Mouse (Mus musculus) heart, embryonic 10.5 days (tissue): ENCODE results near the gene Tmem50b. TPM values are rescaled to one million over a fixed set of nuclear protein-coding genes. Genes with fewer than 3 reads are reported as not detected.
A peak's percentile ranks its signal among the peaks of the same experiment; 100 is the strongest.

Experiments used
- DNase-seq: peaks from one replicate; pipeline ENCODE4 v3.0.0-alpha.2; 2017; ENCODE audit warnings: low spot score
- H3K27ac ChIP-seq: fragments of 300-500 bp; sonication (generic); 2 replicates; pipeline ENCODE4 v1.5.1; 2016; ENCODE audit warnings: mild to moderate bottlenecking
- H3K27me3 ChIP-seq: fragments of 300-500 bp; sonication (generic); 2 replicates; pipeline ENCODE4 v1.6.1; 2016; ENCODE audit warnings: mild to moderate bottlenecking; ENCODE audit not compliant: poor library complexity, insufficient read depth, severe bottlenecking
- H3K36me3 ChIP-seq: fragments of 300-500 bp; sonication (generic); 2 replicates; pipeline ENCODE4 v1.6.1; 2016; ENCODE audit warnings: mild to moderate bottlenecking, moderate library complexity
- H3K4me1 ChIP-seq: fragments of 300-500 bp; sonication (generic); 2 replicates; pipeline ENCODE4 v1.6.1; 2016; ENCODE audit warnings: mild to moderate bottlenecking
- H3K4me3 ChIP-seq: fragments of 300-500 bp; sonication (generic); 2 replicates; pipeline ENCODE4 v1.5.1; 2016; ENCODE audit warnings: mild to moderate bottlenecking, moderate library complexity
- H3K9me3 ChIP-seq: fragments of 300-500 bp; sonication (generic); 2 replicates; pipeline ENCODE4 v1.6.1; 2016; ENCODE audit warnings: mild to moderate bottlenecking, moderate library complexity
- WGBS: fragments of 180-500 bp; shearing (Covaris S2); methylation state at CpG from one replicate; pipeline ENCODE4 v1.1.7; 2016; 5-methylcytosine and 5-hydroxymethylcytosine counted together
- polyA plus RNA-seq: library from polyadenylated mRNA; unstranded; fragments of >200 nt; fragmentation: Nextera tagmentation; extraction: Ambion mirVana; gene quantifications from 2 replicates; pipeline ENCODE4 v1.2.1, GENCODE M21; 2016

The Tmem50b gene
- polyA plus RNA-seq, 1 experiment from 2014 or later: 44.7 TPM

DNA sequence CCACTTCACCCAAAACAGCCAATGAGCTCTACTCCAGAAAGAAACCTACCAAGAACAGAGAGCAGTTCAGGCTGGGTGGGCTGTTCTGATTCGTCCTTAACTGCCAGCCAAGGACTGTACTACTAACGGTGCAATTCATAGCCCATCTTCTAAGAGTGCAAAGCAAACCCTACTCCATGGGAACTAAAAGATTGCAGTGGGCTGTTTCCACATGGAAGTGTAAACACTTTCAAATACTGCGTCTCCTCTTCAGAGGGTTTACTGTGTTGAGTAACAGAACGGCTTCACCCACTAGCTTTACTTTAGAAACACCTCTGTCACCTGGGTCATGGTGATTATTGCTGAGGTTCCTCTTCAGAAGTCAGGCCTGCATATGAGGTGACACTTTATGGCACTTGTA is 3.5 kb upstream of the Tmem50b start:
- Histone ChIP-seq H3K4me3 (no peak overlapping the region), H3K27me3 (peaks cover 10% of the 10 kb centered on the region), H3K9me3 (no peaks in the 10 kb centered on the region), H3K27ac (no peak overlapping the region), H3K4me1 (peaks cover 15% of the 10 kb centered on the region), H3K36me3 (no peaks in the 10 kb centered on the region)
- no peak for DNase-seq
- 67% methylated on average over 4 of the region's 4 CpGs for WGBS

DNA sequence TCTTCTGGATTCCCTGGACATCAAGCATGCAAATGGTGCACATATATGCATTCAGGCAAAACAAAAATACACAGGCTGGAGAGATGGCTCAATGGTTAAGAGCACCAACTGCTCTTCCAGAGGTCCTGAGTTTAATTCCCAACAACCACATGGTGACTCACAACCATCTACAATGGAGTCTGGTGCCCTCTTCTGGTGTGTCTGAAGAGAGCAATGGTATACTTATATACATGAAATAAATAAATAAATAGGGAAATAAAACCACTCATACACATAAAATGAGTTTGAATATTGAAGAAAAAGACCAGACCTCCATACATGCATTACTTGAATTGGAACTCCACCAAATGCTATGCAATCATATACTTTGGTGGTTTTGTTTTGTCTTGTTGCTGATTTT is 1.6 kb upstream of the Tmem50b start:
- DNase-seq: no peak
- Histone ChIP-seq H3K27me3 (peaks cover 10% of the 10 kb centered on the region), H3K4me1 (peaks cover 20% of the 10 kb centered on the region), H3K4me3 (no peak overlapping the region), H3K36me3 (no peaks in the 10 kb centered on the region), H3K9me3 (no peaks in the 10 kb centered on the region), H3K27ac (no peak overlapping the region)

GRCm38 (mm10) chr16:91596779-91597671 is 575 bp downstream of the Tmem50b start:
- Histone ChIP-seq H3K36me3 (peaks cover 8% of the 10 kb centered on the region), H3K4me3 (peak overlapping the region; percentile 93), H3K27me3 (peaks cover 10% of the 10 kb centered on the region), H3K9me3 (no peaks in the 10 kb centered on the region), H3K27ac (peak overlapping the region; percentile 90), H3K4me1 (peaks cover 27% of the 10 kb centered on the region)
- WGBS: under 1% methylated on average over 74 of the region's 75 CpGs
- no peak for DNase-seq

DNA sequence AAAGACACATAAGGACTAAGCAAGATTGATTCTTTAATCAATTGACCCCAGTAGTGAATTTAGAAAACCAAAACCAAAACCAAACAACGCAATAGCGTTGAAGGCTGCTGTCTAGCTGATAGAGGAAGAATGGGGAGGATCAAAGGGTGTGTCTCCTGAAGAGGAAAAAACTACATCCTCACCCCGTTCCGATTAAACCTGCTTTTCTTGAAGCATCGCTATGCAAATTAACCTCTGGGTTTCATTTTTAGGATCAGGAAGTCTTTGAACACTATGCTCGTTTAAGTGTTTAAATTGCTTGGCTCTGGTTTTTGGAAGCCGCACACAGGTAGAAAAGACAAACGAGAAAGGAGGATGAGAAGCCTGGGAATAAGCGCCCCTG is 1.2 kb downstream of the Tmem50b start:
- DNase-seq: no peak
- 17% methylated on average over 9 of the region's 9 CpGs for WGBS

GRCm38 (mm10) chr16:91595076-91595475 is 2.5 kb downstream of the Tmem50b start:
- no peaks in the 10 kb centered on the region for H3K9me3 ChIP-seq
- H3K4me3 ChIP-seq: no peak overlapping the region
- no peak overlapping the region; the same call in 1 of the 2 replicates for H3K27ac ChIP-seq
- peaks cover 17% of the 10 kb centered on the region for H3K36me3 ChIP-seq
- H3K27me3 ChIP-seq: peaks cover 10% of the 10 kb centered on the region
- H3K4me1 ChIP-seq: peaks cover 32% of the 10 kb centered on the region
- WGBS: 80% methylated on average over 6 of the region's 6 CpGs
- no peak for DNase-seq

More for the DNA sequence above, 1.2 kb downstream of the Tmem50b start:
- Histone ChIP-seq H3K4me1 (peaks cover 32% of the 10 kb centered on the region), H3K36me3 (peaks cover 14% of the 10 kb centered on the region), H3K27ac (peak overlapping the region; percentile 90; the same call in 1 of the 2 replicates), H3K27me3 (peaks cover 10% of the 10 kb centered on the region), H3K4me3 (peak overlapping the region; percentile 93), H3K9me3 (no peaks in the 10 kb centered on the region)

GRCm38 (mm10) chr16:91593262-91593661 is 4.3 kb downstream of the Tmem50b start:
- no peaks in the 10 kb centered on the region for H3K9me3 ChIP-seq
- peaks cover under 1% of the 10 kb centered on the region; the same call in 1 of the 2 replicates for H3K27me3 ChIP-seq
- H3K4me1 ChIP-seq: peaks cover 39% of the 10 kb centered on the region
- peaks cover 17% of the 10 kb centered on the region for H3K36me3 ChIP-seq
- H3K27ac ChIP-seq: no peak overlapping the region
- no peak for DNase-seq
- H3K4me3 ChIP-seq: no peak overlapping the region
- WGBS: 69% methylated on average over 3 of the region's 3 CpGs

DNA sequence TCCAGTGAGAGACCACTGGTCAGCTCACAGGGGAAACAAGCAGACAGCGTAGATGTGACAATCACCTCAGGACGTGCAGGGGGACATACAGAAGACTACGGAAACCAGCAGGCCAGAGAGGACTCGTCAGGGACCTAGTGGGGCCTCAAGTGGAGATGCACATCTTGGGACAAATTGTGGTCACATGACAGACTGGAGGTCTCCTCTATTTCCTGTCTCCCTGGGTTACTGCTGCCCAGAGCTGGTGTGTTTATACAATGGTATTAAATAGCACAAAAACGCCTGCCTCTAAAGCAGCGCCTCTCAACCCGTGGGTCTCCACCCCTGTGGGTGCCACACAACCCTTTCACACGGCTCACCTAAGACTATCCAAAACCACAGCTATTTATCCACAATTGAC is 5.4 kb downstream of the Tmem50b start:
- WGBS: 73% methylated on average over 8 of the region's 8 CpGs
- Histone ChIP-seq H3K36me3 (peaks cover 17% of the 10 kb centered on the region), H3K27ac (no peak overlapping the region; the same call in 1 of the 2 replicates), H3K27me3 (no peaks in the 10 kb centered on the region), H3K9me3 (no peaks in the 10 kb centered on the region), H3K4me3 (no peak overlapping the region), H3K4me1 (peaks cover 31% of the 10 kb centered on the region)
- no peak for DNase-seq

DNA sequence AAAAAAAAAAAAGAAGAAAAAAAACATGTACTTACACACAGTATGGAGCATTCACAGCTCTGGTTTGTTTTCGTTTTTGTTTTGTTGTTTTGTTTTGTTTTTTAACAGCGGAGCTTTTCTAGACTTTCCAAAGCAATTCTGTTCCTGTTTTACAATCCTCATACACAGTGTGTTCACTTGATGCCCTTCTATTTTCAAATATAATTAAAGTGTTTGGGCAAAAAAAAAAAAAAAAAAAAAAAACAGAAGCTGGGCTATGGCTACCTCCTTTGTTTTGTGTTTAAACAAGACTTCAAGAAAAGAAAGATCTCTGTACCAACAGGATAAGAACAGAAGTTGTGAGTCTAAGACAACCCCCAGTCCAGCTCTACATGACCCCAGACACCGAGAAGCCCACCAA is 8.9 kb downstream of the Tmem50b start:
- WGBS: 75% methylated on average over 3 of the region's 3 CpGs
- no peak for DNase-seq
- Histone ChIP-seq H3K27ac (no peak overlapping the region), H3K4me3 (no peak overlapping the region), H3K4me1 (peaks cover 19% of the 10 kb centered on the region), H3K27me3 (no peaks in the 10 kb centered on the region), H3K9me3 (no peaks in the 10 kb centered on the region), H3K36me3 (peaks cover 35% of the 10 kb centered on the region)

- Histone ChIP-seq H3K4me1 (peaks cover 18% of the 10 kb centered on the region), H3K36me3 (peaks cover 34% of the 10 kb centered on the region), H3K9me3 (no peaks in the 10 kb centered on the region), H3K4me3 (no peak overlapping the region), H3K27ac (no peak overlapping the region), H3K27me3 (no peaks in the 10 kb centered on the region)
- no peak for DNase-seq
- WGBS: 62% methylated on average over 6 of the region's 6 CpGs
Observed at GRCm38 (mm10) chr16:91587730-91588453, 9.7 kb downstream of the Tmem50b start.

DNA sequence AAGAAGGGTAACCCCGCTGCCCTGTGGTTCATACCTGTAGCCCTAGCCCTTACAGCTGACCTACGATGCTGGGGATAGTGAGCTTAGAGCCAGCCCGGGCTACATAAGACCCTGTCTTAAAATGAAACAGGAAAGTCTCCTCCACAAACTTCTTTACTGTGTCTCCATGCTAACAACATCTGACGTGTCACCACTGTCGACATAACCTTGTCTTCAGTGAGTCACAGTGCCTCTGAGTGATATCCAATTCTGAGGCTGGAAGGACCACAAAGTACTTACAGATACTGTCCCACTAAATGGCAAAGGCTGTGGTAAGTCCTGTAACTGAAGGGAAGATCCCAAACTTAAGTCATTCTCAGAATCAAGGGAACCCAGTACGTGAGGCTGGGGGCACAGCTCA is 11.4 kb downstream of the Tmem50b start:
- Histone ChIP-seq H3K4me3 (no peak overlapping the region), H3K36me3 (peaks cover 30% of the 10 kb centered on the region), H3K27me3 (no peaks in the 10 kb centered on the region), H3K4me1 (peaks cover 7% of the 10 kb centered on the region), H3K27ac (no peak overlapping the region), H3K9me3 (no peaks in the 10 kb centered on the region)
- no peak for DNase-seq
- 82% methylated on average over 6 of the region's 6 CpGs for WGBS

DNA sequence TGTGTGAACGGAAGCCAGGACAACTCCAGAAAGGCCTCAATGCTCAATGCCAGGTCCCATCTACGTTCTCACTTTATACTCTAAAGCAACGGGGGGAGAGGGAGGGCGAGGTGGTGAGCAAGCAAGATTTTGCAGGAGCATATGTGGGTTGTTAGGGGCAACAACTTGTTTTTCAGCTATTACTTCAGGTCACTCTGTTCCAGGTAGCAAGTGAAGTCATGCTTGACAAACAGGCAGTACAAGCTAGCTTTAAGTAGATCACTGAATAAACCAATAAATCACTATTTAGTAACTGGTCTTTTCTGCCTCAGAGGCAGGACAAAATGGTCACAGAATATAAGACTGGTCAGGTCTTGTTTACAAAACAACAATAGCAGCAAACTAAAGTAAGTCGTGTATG is 12.0 kb downstream of the Tmem50b start:
- Histone ChIP-seq H3K4me3 (no peak overlapping the region), H3K9me3 (no peaks in the 10 kb centered on the region), H3K27ac (no peak overlapping the region), H3K36me3 (peaks cover 34% of the 10 kb centered on the region), H3K27me3 (no peaks in the 10 kb centered on the region), H3K4me1 (peaks cover 7% of the 10 kb centered on the region)
- 86% methylated on average over 5 of the region's 5 CpGs for WGBS
- DNase-seq: no peak

DNA sequence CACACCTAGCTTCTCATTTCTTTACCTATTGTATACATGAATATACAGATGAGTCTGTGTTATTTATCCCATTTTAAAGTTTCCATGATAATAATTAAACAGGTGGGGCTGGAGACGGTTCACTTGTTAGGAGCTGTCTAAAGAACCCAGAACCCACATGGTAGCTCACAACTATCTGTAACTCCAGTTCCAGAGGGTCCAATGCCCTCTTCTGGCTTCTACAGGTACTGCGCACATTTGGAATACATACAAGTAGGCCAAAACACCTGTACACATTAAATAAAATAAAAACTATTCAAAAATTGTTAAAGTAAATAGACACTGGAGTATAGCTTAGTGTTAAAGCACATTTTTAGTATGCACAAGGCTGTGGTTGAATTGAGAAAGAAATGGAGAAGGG is 15.3 kb downstream of the Tmem50b start:
- Histone ChIP-seq H3K27me3 (no peaks in the 10 kb centered on the region), H3K4me3 (no peak overlapping the region), H3K4me1 (no peaks in the 10 kb centered on the region), H3K27ac (no peak overlapping the region), H3K36me3 (peaks cover 38% of the 10 kb centered on the region), H3K9me3 (no peaks in the 10 kb centered on the region)
- no peak for DNase-seq
- 75% methylated on average over 2 of the region's 2 CpGs for WGBS

DNA sequence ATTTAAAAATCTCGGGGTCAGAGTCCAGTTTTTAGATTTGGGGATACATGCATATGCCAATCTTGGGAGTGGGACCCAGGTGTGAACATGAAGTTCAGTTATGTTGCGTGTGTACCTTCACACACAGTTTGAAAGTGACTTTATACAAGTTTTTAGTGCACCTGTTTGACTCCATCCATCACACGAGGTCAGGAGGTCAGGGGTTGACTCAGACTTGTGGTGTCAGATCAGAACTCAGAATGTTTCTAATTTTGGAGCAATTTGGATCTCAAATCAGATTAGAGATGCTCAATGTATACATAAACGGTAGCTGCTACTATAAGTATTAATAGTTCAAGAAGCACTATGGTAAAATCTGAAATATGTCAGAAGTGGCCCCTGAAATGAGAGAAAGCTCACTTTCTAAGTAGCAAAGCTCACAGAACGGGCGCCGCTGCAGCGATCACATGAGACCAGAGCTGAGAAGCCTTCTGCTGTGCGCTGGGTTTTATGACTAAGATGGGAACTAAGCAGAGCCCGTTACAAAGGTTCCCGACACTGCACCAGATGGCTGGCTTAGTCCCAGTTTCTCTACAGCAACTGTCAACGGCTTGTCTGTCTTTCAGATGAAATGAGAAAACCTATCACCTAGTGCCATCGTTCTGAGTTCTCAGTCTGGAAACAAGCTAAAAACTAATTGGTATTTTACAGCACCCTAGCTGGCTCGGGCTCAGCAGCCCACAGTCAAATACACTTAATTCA is 18.4 kb downstream of the Tmem50b start:
- H3K9me3 ChIP-seq: no peaks in the 10 kb centered on the region
- DNase-seq: no peak
- 85% methylated on average over 14 of the region's 14 CpGs for WGBS
- no peaks in the 10 kb centered on the region for H3K4me1 ChIP-seq
- no peak overlapping the region for H3K4me3 ChIP-seq
- H3K27ac ChIP-seq: no peak overlapping the region
- peaks cover 32% of the 10 kb centered on the region for H3K36me3 ChIP-seq
- no peaks in the 10 kb centered on the region for H3K27me3 ChIP-seq
